Mouse (Mus musculus) heart, postnatal 0 days (tissue): ENCODE measurements around the gene Fbxl3. TPM values are rescaled to one million over a fixed set of nuclear protein-coding genes. Genes with fewer than 3 reads are reported as not detected.

ENCODE experiments used
- ATAC-seq: fragments of 200-750 bp; cut with Nextera tagmentation; 2 replicates; pipeline ENCODE4 v1.8.0; 2017; ENCODE audit warnings: low read depth, moderate number of reproducible peaks, moderate library complexity; ENCODE audit not compliant: insufficient read depth
- DNase-seq: peaks from one replicate; pipeline ENCODE4 v3.0.0-alpha.2; 2016; ENCODE audit warnings: low spot score
- H3K27ac ChIP-seq: fragments of 300-500 bp; sonication (generic); 2 replicates; pipeline ENCODE4 v1.5.1; 2014; ENCODE audit warnings: low read depth, mild to moderate bottlenecking
- H3K27me3 ChIP-seq: fragments of 300-500 bp; sonication (generic); 2 replicates; pipeline ENCODE4 v1.6.1; 2014; ENCODE audit warnings: low read length, mixed read lengths; ENCODE audit not compliant: control insufficient read depth, insufficient read depth
- H3K36me3 ChIP-seq: fragments of 300-500 bp; sonication (generic); replicated peaks from 2 replicates; pipeline ENCODE4 v1.6.1; 2014; ENCODE audit warnings: low read length, mixed read lengths; ENCODE audit not compliant: control insufficient read depth, insufficient read depth
- H3K4me1 ChIP-seq: fragments of 300-500 bp; sonication (generic); 2 replicates; pipeline ENCODE4 v1.6.1; 2014; ENCODE audit warnings: antibody characterized with exemption; ENCODE audit not compliant: control insufficient read depth, insufficient read depth
- H3K4me2 ChIP-seq: fragments of 300-500 bp; sonication (generic); 2 replicates; pipeline ENCODE4 v1.6.1; 2014; ENCODE audit warnings: low read depth, mild to moderate bottlenecking, low read length, moderate library complexity
- H3K4me3 ChIP-seq: fragments of 300-500 bp; sonication (generic); 2 replicates; pipeline ENCODE4 v1.5.1; 2014; ENCODE audit warnings: low read depth, low read length
- H3K9ac ChIP-seq: fragments of 300-500 bp; sonication (generic); replicated peaks from 2 replicates; pipeline ENCODE4 v1.6.1; 2014; ENCODE audit warnings: low read depth, low read length, mixed read lengths
- H3K9me3 ChIP-seq: fragments of 300-500 bp; sonication (generic); replicated peaks from 2 replicates; pipeline ENCODE4 v1.6.1; 2016; ENCODE audit warnings: low read length; ENCODE audit not compliant: control insufficient read depth
- CTCF ChIP-seq: IDR thresholded peaks from 2 replicates; pipeline ENCODE4 v1.5.1; 2016; ENCODE audit warnings: antibody characterized with exemption, control low read depth, low read depth
- EP300 ChIP-seq: IDR thresholded peaks from 2 replicates; pipeline ENCODE4 v1.6.1; 2016; ENCODE audit warnings: antibody characterized with exemption, low read depth
- WGBS: fragments of 180-500 bp; shearing (Covaris S2); extraction: QIAGEN DNeasy Blood & Tissue Kit; methylation state at CpG from one replicate; pipeline ENCODE4 v1.1.7; 2014; 5-methylcytosine and 5-hydroxymethylcytosine counted together
- polyA plus RNA-seq: library from polyadenylated mRNA; unstranded; fragments of >200 nt; fragmentation: Nextera tagmentation; extraction: Ambion mirVana; gene quantifications from 2 replicates; pipeline ENCODE4 v1.2.1, GENCODE M21; 2015
- total RNA-seq: library from RNA; depleted of rRNA; stranded (reverse); fragments of >200 nt; gene quantifications from 2 replicates; pipeline ENCODE4 v1.2.3, GENCODE M21; 2014; ENCODE audit warnings: low replicate concordance; rRNA removed

Fbxl3 gene
- total RNA-seq, result 74.3 and 99.7 TPM in 2 replicates
- 16.7 and 17.0 TPM in 2 replicates for polyA plus RNA-seq

- Histone ChIP-seq H3K9ac (peak within 1 kb of the TSS; percentile 100), H3K27ac (peak within 1 kb of the TSS; percentile 100), H3K4me3 (peak within 1 kb of the TSS; percentile 100), H3K4me2 (peak within 1 kb of the TSS; percentile 88), H3K36me3 (peaks cover 6% of the 10 kb centered on the region; the same call in 1 of the 2 replicates), H3K9me3 (no peaks in the 10 kb centered on the region), H3K4me1 (peaks cover 10% of the 10 kb centered on the region), H3K27me3 (no peaks in the 10 kb centered on the region)
- WGBS, result under 1% methylated on average over 83 of the region's 88 CpGs
- ATAC-seq, result peak; percentile 96
- TF ChIP-seq EP300 (peak; percentile 84), CTCF (no peak)
- DNase-seq, result peak; percentile 96
Measured at GRCm38 (mm10) chr14:103099238-103099933, at the start of gene Fbxl3. Gene Fbxl3, minus strand, starts transcription at chr14:103099566.

- peak; percentile 46 for TF ChIP-seq CTCF
- no peak for TF ChIP-seq EP300
- 77% methylated on average over 2 of the region's 2 CpGs for WGBS
- no peak overlapping the region for H3K9ac ChIP-seq
- H3K4me3 ChIP-seq, result no peak overlapping the region
- no peaks in the 10 kb centered on the region for H3K27me3 ChIP-seq
- ATAC-seq, result no peak
- H3K27ac ChIP-seq, result no peak overlapping the region
- H3K9me3 ChIP-seq, result no peaks in the 10 kb centered on the region
- peaks cover 69% of the 10 kb centered on the region for H3K36me3 ChIP-seq
- H3K4me2 ChIP-seq, result no peak overlapping the region
- no peak for DNase-seq
- H3K4me1 ChIP-seq, result no peaks in the 10 kb centered on the region
Measured at GRCm38 (mm10) chr14:103131991-103132390, 32.6 kb upstream of the Fbxl3 start.

- no peak overlapping the region for H3K9ac ChIP-seq
- H3K4me2 ChIP-seq, result no peak overlapping the region
- peaks cover 73% of the 10 kb centered on the region for H3K36me3 ChIP-seq
- WGBS, result 83% methylated on average over 6 of the region's 6 CpGs
- no peaks in the 10 kb centered on the region for H3K27me3 ChIP-seq
- no peak for DNase-seq
- no peak for ATAC-seq
- TF ChIP-seq EP300 (no peak), CTCF (no peak)
- no peak overlapping the region for H3K4me3 ChIP-seq
- H3K27ac ChIP-seq, result no peak overlapping the region
- H3K4me1 ChIP-seq, result no peaks in the 10 kb centered on the region
- no peaks in the 10 kb centered on the region for H3K9me3 ChIP-seq
Measured at GRCm38 (mm10) chr14:103125756-103126155, 26.4 kb upstream of the Fbxl3 start.

- Histone ChIP-seq H3K36me3 (peaks cover 64% of the 10 kb centered on the region), H3K4me3 (no peak overlapping the region), H3K9ac (no peak overlapping the region), H3K9me3 (no peaks in the 10 kb centered on the region), H3K27ac (no peak overlapping the region), H3K4me2 (no peak overlapping the region), H3K4me1 (no peaks in the 10 kb centered on the region), H3K27me3 (no peaks in the 10 kb centered on the region)
- DNase-seq (no peak), ATAC-seq (no peak)
- TF ChIP-seq CTCF, result no peak
- TF ChIP-seq EP300, result no peak
- 92% methylated on average over 3 of the region's 3 CpGs for WGBS
Measured at GRCm38 (mm10) chr14:103114994-103115670, 15.8 kb upstream of the Fbxl3 start.

- Histone ChIP-seq H3K9me3 (no peaks in the 10 kb centered on the region), H3K4me2 (no peak overlapping the region), H3K36me3 (peaks cover 46% of the 10 kb centered on the region), H3K4me3 (no peak overlapping the region), H3K27ac (no peak overlapping the region), H3K27me3 (no peaks in the 10 kb centered on the region), H3K9ac (no peak overlapping the region), H3K4me1 (no peaks in the 10 kb centered on the region)
- DNase-seq, result no peak
- no peak for TF ChIP-seq CTCF
- no peak for TF ChIP-seq EP300
- WGBS, result 93% methylated on average over 3 of the region's 3 CpGs
- ATAC-seq, result no peak
Measured at GRCm38 (mm10) chr14:103112606-103113363, 13.4 kb upstream of the Fbxl3 start.
